Mouse (Mus musculus): ENCODE measurements around the gene Afp. TPM values are rescaled to one million over a fixed set of nuclear protein-coding genes. Genes with fewer than 3 reads are reported as not detected.

Gene Afp
- total RNA-seq, 1 experiment: 0.18 TPM

GRCm38 (mm10) chr5:90458727-90459126 lies 31.8 kb upstream of the Afp start:
- Histone ChIP-seq H3K36me3 (ENCODE audit: control insufficient read depth, insufficient read depth, low read length, poor library complexity, severe bottlenecking) (no peaks in the 10 kb centered on the region), H3K4me1 (ENCODE audit: control insufficient read depth in 2 of 2, insufficient read depth in 2 of 2, low read length in 2 of 2, poor library complexity in 1 of 2) (no peaks in the 10 kb centered on the region), H3K27ac (ENCODE audit: insufficient read depth, low read depth, low read length, poor library complexity, severe bottlenecking) (no peak overlapping the region), H3K4me3 (ENCODE audit: insufficient read depth in 1 of 2, low read depth in 1 of 2, low read length in 2 of 2, poor library complexity in 1 of 2, severe bottlenecking in 1 of 2) (no peak overlapping the region), H3K9me3 (ENCODE audit: control insufficient read depth, insufficient read depth, low read depth, low read length) (no peaks in the 10 kb centered on the region), H3K9ac (ENCODE audit: insufficient read depth, low read depth, low read length, poor library complexity, severe bottlenecking) (no peak overlapping the region)
- in situ Hi-C loops (cut with MboI; ENCODE audit: low sequenced_read_pairs in 2 of 2, unreplicated experiment in 2 of 2): no loop called here
- no peak for DNase-seq (ENCODE audit: low read depth, low spot score)
- TF ChIP-seq ZNF384 (IDR thresholded peaks at IDR 0.05; ENCODE audit: low read depth, low read length) (no peak), HCFC1 (IDR thresholded peaks at IDR 0.05; ENCODE audit: borderline replicate concordance, insufficient read depth, low read length) (no peak), MAFK (IDR thresholded peaks at IDR 0.05; ENCODE audit: insufficient read depth, low read depth, low read length) (no peak), CHD2 (IDR thresholded peaks at IDR 0.05; ENCODE audit: low read depth, low read length) (no peak), ZC3H11A (IDR thresholded peaks at IDR 0.05; ENCODE audit: borderline replicate concordance, low read depth, low read length) (no peak)

DNA sequence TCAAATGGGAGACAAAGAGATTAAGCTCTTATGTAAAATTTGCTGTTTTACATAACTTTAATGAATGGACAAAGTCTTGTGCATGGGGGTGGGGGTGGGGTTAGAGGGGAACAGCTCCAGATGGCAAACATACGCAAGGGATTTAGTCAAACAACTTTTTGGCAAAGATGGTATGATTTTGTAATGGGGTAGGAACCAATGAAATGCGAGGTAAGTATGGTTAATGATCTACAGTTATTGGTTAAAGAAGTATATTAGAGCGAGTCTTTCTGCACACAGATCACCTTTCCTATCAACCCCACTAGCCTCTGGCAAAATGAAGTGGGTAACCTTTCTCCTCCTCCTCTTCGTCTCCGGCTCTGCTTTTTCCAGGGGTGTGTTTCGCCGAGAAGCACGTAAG lies 29.9 kb upstream of the Afp start, which contains the start of gene Alb:
TSS of gene Alb (plus strand) at position 279 of the 400 bp plus-strand sequence.
- no peak for TF ChIP-seq ZNF384 (IDR thresholded peaks at IDR 0.05; ENCODE audit: low read depth, low read length)
- TF ChIP-seq HCFC1 (IDR thresholded peaks at IDR 0.05; ENCODE audit: borderline replicate concordance, insufficient read depth, low read length): no peak
- TF ChIP-seq MAFK (IDR thresholded peaks at IDR 0.05; ENCODE audit: insufficient read depth, low read depth, low read length): no peak
- TF ChIP-seq CHD2 (IDR thresholded peaks at IDR 0.05; ENCODE audit: low read depth, low read length): no peak
- no peak for TF ChIP-seq ZC3H11A (IDR thresholded peaks at IDR 0.05; ENCODE audit: borderline replicate concordance, low read depth, low read length)
- H3K36me3 ChIP-seq (ENCODE audit: control insufficient read depth, insufficient read depth, low read length, poor library complexity, severe bottlenecking): no peaks in the 10 kb centered on the region
- DNase-seq (ENCODE audit: low read depth, low spot score): no peak
- no peak within 1 kb of the TSS for H3K27ac ChIP-seq (ENCODE audit: insufficient read depth, low read depth, low read length, poor library complexity, severe bottlenecking)
- in situ Hi-C loops (cut with MboI; ENCODE audit: low sequenced_read_pairs in 2 of 2, unreplicated experiment in 2 of 2): no loop called here
- H3K4me1 ChIP-seq (ENCODE audit: control insufficient read depth in 2 of 2, insufficient read depth in 2 of 2, low read length in 2 of 2, poor library complexity in 1 of 2): no peaks in the 10 kb centered on the region
- no peak within 1 kb of the TSS for H3K4me3 ChIP-seq (ENCODE audit: insufficient read depth in 1 of 2, low read depth in 1 of 2, low read length in 2 of 2, poor library complexity in 1 of 2, severe bottlenecking in 1 of 2)
- no peak within 1 kb of the TSS for H3K9ac ChIP-seq (ENCODE audit: insufficient read depth, low read depth, low read length, poor library complexity, severe bottlenecking)
- no peaks in the 10 kb centered on the region for H3K9me3 ChIP-seq (ENCODE audit: control insufficient read depth, insufficient read depth, low read depth, low read length)

GRCm38 (mm10) chr5:90466806-90467205 lies 23.7 kb upstream of the Afp start:
- no peaks in the 10 kb centered on the region for H3K36me3 ChIP-seq (ENCODE audit: control insufficient read depth, insufficient read depth, low read length, poor library complexity, severe bottlenecking)
- H3K4me3 ChIP-seq (ENCODE audit: insufficient read depth in 1 of 2, low read depth in 1 of 2, low read length in 2 of 2, poor library complexity in 1 of 2, severe bottlenecking in 1 of 2): no peak overlapping the region
- DNase-seq (ENCODE audit: low read depth, low spot score): no peak
- no peak overlapping the region for H3K27ac ChIP-seq (ENCODE audit: insufficient read depth, low read depth, low read length, poor library complexity, severe bottlenecking)
- TF ChIP-seq CHD2 (IDR thresholded peaks at IDR 0.05; ENCODE audit: low read depth, low read length): no peak
- no peak for TF ChIP-seq ZNF384 (IDR thresholded peaks at IDR 0.05; ENCODE audit: low read depth, low read length)
- no peak for TF ChIP-seq MAFK (IDR thresholded peaks at IDR 0.05; ENCODE audit: insufficient read depth, low read depth, low read length)
- TF ChIP-seq HCFC1 (IDR thresholded peaks at IDR 0.05; ENCODE audit: borderline replicate concordance, insufficient read depth, low read length): no peak
- TF ChIP-seq ZC3H11A (IDR thresholded peaks at IDR 0.05; ENCODE audit: borderline replicate concordance, low read depth, low read length): no peak
- in situ Hi-C loops (cut with MboI; ENCODE audit: low sequenced_read_pairs in 2 of 2, unreplicated experiment in 2 of 2): no loop called here
- no peaks in the 10 kb centered on the region for H3K9me3 ChIP-seq (ENCODE audit: control insufficient read depth, insufficient read depth, low read depth, low read length)
- H3K4me1 ChIP-seq (ENCODE audit: control insufficient read depth in 2 of 2, insufficient read depth in 2 of 2, low read length in 2 of 2, poor library complexity in 1 of 2): no peaks in the 10 kb centered on the region
- no peak overlapping the region for H3K9ac ChIP-seq (ENCODE audit: insufficient read depth, low read depth, low read length, poor library complexity, severe bottlenecking)

GRCm38 (mm10) chr5:90467245-90467644 lies 23.3 kb upstream of the Afp start:
- H3K36me3 ChIP-seq (ENCODE audit: control insufficient read depth, insufficient read depth, low read length, poor library complexity, severe bottlenecking): no peaks in the 10 kb centered on the region
- no peak for TF ChIP-seq HCFC1 (IDR thresholded peaks at IDR 0.05; ENCODE audit: borderline replicate concordance, insufficient read depth, low read length)
- TF ChIP-seq MAFK (IDR thresholded peaks at IDR 0.05; ENCODE audit: insufficient read depth, low read depth, low read length): peak; percentile 86
- no peak overlapping the region for H3K4me3 ChIP-seq (ENCODE audit: insufficient read depth in 1 of 2, low read depth in 1 of 2, low read length in 2 of 2, poor library complexity in 1 of 2, severe bottlenecking in 1 of 2)
- no peaks in the 10 kb centered on the region for H3K9me3 ChIP-seq (ENCODE audit: control insufficient read depth, insufficient read depth, low read depth, low read length)
- H3K4me1 ChIP-seq (ENCODE audit: control insufficient read depth in 2 of 2, insufficient read depth in 2 of 2, low read length in 2 of 2, poor library complexity in 1 of 2): no peaks in the 10 kb centered on the region
- in situ Hi-C loops (cut with MboI; ENCODE audit: low sequenced_read_pairs in 2 of 2, unreplicated experiment in 2 of 2): no loop called here
- H3K9ac ChIP-seq (ENCODE audit: insufficient read depth, low read depth, low read length, poor library complexity, severe bottlenecking): no peak overlapping the region
- no peak overlapping the region for H3K27ac ChIP-seq (ENCODE audit: insufficient read depth, low read depth, low read length, poor library complexity, severe bottlenecking)
- DNase-seq (ENCODE audit: low read depth, low spot score): no peak

GRCm38 (mm10) chr5:90470836-90471235 lies 19.7 kb upstream of the Afp start:
- in situ Hi-C loops (cut with MboI; ENCODE audit: low sequenced_read_pairs in 2 of 2, unreplicated experiment in 2 of 2): no loop called here

More at GRCm38 (mm10) chr5:90470836-90471235, 19.7 kb upstream of the Afp start:
- no peak overlapping the region for H3K27ac ChIP-seq (ENCODE audit: insufficient read depth, low read depth, low read length, poor library complexity, severe bottlenecking)
- DNase-seq (ENCODE audit: low read depth, low spot score): no peak
- H3K36me3 ChIP-seq (ENCODE audit: control insufficient read depth, insufficient read depth, low read length, poor library complexity, severe bottlenecking): no peaks in the 10 kb centered on the region
- no peak overlapping the region for H3K9ac ChIP-seq (ENCODE audit: insufficient read depth, low read depth, low read length, poor library complexity, severe bottlenecking)
- H3K9me3 ChIP-seq (ENCODE audit: control insufficient read depth, insufficient read depth, low read depth, low read length): no peaks in the 10 kb centered on the region
- no peak overlapping the region for H3K4me3 ChIP-seq (ENCODE audit: insufficient read depth in 1 of 2, low read depth in 1 of 2, low read length in 2 of 2, poor library complexity in 1 of 2, severe bottlenecking in 1 of 2)
- H3K4me1 ChIP-seq (ENCODE audit: control insufficient read depth in 2 of 2, insufficient read depth in 2 of 2, low read length in 2 of 2, poor library complexity in 1 of 2): no peaks in the 10 kb centered on the region
- TF ChIP-seq CHD2 (IDR thresholded peaks at IDR 0.05; ENCODE audit: low read depth, low read length): no peak
- no peak for TF ChIP-seq MAFK (IDR thresholded peaks at IDR 0.05; ENCODE audit: insufficient read depth, low read depth, low read length)
- TF ChIP-seq HCFC1 (IDR thresholded peaks at IDR 0.05; ENCODE audit: borderline replicate concordance, insufficient read depth, low read length): no peak
- no peak for TF ChIP-seq ZC3H11A (IDR thresholded peaks at IDR 0.05; ENCODE audit: borderline replicate concordance, low read depth, low read length)
- TF ChIP-seq ZNF384 (IDR thresholded peaks at IDR 0.05; ENCODE audit: low read depth, low read length): no peak
